Mouse (Mus musculus): ENCODE results near the gene Plxna2.
A peak's percentile ranks its signal among the peaks of the same experiment; 100 is the strongest.

Gene Plxna2

DNA sequence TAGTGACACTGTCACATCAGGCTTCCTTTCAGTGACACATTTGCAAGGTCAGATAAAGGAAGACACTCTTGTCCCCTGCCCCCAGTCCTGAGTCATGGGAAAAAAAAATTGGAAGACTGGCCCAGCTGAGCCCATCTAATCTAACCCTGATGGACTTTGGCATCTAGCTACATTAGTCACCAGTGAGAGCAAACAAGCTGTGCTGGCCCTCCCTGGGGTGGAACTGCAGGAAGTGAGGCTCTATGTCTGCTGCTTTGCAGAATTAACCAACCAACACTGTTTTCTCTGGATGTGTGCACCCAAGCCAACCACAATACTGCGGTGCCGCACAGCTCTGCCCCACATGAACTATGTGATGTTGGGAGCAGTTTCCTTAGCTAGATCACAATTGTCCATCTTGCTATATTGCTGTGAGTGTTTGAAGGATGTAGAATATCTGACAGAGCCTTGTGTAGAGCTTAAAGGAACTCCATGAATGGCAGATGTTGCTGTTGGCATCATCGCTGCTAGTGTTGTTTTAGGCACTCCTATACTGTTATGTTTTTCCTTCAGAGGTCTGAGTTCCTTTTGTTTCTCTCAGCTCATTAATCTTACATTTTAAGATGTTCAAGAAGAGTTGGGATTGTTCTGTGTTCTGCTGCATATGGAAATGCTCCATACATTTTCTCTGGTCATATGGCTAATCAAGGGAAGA, 42.6 kb downstream of the Plxna2 start:
- peak; percentile 80 to 88 for DNase-seq (ENCODE audit: inconsistent age in 2 of 2, low spot score in 1 of 2)

DNA sequence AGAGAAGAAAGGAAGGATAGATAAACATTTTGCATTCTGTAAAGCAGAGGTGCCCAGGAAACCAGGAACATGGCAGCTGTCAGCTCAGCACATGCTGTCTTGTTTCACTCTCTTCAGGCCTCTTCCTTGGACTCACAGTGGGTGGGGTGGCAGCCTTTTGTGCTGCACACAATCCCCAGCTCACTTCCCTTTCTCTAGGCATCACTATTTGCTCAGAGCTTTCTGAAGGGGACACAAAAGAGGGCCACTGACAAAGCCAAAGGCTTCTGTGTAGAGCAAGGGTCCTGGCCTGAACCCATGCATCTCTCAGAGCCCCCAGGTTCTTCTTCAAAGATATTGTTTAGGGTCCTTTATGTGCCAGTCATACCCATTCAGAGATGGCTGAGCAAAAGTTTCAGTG, 45.0 kb downstream of the Plxna2 start:
- DNase-seq (ENCODE audit: inconsistent age in 2 of 2, low spot score in 1 of 2) = no peak

DNA sequence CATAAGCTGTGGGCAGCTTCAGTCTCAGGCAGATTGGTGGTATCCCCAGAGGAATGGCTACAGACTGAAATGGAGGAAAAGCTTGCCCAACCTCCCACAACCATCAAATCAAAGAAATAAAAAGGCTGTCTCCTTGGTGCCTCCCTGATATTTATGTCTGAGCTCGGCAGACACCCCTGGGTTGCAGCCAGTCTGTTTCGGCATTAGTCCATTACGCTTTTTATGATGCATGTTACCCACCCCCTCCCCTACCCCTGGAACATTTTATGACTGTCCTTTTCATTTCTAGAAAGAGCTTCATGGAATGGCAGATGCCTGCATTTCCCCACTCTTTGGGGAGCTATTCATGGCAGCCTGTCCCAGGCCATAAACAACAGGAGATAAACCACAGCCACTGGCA, 47.7 kb downstream of the Plxna2 start:
- no peak for DNase-seq (ENCODE audit: inconsistent age in 2 of 2, low spot score in 1 of 2)

DNA sequence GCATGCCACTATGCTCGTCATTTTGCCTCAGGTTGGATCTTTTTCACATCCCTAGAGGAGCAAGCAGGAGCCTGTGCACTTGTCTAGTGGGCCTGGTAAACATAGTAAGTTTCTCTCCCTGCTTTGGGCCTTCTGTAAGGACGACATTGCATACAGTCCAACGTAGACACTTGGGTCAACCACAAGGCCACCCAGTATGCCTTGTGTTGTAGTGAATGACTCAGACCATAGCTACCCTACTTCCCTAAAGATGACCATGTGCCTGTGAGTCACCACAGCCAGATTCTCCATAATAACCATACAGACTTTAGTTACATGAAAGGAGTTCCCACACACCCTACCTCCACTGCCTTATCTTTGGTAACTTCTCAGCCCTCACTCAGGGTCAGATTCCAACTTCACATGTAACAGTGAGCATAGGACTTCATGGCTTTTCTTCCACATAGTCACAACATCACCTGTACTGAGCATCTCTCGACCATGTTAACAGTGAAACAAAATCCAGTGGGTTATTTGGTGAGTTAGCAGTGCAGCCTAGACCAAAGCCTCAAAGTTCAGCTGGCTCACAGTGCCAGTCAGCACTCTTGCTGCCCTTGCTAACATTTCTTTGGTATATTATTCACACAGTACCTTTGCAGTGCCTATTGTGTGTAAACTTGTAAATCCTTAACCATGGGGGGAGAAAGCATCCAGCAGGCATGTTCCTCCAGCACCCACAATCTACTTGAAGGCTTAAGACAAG, 53.9 kb downstream of the Plxna2 start:
- DNase-seq (ENCODE audit: inconsistent age in 2 of 2, low spot score in 1 of 2) = no peak

DNA sequence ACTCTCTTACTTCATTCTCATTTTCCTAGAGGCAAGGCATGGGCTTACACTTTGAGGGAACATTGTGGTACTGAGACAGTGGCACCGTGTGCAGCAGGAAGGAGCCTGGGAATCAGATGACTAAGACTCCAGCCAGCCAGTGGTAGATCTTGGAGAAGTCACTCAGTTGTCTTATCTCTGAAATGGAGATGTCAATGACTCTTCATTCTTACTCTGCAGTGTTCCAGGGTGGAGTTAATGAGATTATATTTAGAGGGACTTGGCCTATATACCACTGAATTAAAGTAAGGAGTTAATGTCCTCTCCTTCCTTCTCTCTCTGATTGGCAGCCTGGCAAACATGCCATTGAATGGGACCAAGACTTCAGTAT, 54.5 kb downstream of the Plxna2 start:
- DNase-seq (ENCODE audit: inconsistent age in 2 of 2, low spot score in 1 of 2) = no peak

DNA sequence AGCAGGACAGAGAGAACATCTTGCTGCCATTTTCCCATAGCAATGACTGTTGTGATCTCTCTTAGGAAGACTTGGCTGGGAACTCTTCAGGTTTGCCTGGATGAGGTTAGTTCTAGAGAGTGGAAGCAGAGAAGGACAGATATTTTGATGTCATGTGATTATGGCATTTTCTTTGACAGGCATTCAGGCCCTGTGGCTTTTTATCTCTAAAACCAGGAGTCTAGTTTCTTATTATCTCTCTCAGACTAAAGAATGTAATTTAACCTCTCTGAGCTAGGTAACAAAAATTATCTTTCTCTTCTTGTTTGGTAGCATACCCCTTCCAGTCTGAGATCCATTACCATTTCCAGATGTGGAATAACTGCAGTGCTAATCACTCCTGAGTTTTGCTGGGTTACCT, 55.2 kb downstream of the Plxna2 start:
- DNase-seq (ENCODE audit: inconsistent age in 2 of 2, low spot score in 1 of 2) = no peak

DNA sequence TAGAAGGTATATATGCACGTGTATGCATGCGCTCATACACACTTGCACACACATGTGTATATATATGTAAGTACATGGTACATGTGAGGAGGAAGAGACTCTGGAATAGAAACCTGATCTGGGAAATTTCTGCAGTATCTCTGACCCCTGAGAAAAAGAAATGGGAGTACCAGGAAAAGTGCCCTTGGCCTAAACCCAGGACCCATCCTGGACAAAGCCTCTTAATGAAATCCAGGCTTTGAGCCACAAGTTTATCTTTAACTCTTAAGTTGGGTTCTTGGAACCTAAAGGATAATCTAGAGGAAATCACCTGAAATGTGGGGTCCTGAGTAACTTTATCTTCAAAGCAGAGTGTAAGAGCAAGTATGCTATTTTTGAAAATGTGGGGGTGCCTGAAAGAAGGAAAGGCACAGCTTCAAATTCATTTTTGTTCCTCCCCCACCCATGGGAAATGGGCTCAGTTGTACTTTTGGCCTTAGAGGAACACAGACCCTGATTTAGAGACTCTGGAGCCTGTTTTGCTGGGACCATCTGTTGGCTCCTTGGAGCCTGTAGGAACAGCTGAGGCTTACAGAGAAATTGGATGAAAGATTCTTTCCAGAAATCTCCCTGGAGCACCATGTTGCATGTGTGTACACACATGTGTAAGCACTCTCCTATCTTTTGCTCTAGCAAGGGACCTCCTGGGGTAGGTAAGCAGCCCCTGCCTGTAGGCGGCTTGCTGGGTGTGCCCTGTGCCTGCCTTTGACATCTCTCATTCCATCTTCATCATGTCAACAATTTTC, 57.3 kb downstream of the Plxna2 start:
- no peak for DNase-seq (ENCODE audit: inconsistent age in 2 of 2, low spot score in 1 of 2)

DNA sequence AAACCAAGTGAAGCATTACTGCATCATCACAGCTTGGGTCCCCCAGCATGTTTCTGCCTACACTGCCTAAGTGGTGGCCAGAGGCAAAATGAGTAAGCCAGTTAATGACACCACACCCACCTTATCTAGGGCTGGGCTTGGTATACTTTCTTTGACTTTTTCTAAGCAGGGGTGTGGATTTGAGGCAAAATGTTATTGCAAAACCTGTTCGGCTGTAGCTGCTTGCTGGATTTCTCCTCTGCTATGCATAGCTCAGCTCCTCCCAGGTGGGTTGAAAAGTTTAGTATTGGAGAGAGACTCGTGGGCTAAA, 57.8 kb downstream of the Plxna2 start:
- DNase-seq (ENCODE audit: inconsistent age in 2 of 2, low spot score in 1 of 2) = no peak

DNA sequence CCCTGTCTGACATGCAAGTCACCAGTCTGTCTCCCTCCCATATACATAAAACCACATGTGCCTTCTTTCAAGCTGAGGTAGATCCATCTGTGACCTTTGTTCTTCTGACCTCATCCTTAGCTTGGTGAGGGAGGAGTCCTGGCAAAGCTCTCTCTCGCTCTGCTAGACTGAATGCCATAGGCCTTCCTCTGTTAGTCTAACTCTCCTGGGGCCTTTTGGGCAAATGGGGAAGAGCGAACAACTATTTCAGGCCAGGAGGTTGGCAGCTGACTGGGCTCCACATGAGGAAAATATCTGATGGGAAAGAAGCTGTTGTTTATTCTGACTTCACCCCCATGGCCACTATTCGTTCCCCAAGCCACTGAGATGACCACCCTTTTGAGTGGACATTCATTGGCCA, 59.9 kb downstream of the Plxna2 start:
- DNase-seq (ENCODE audit: inconsistent age in 2 of 2, low spot score in 1 of 2) = peak in 1 of 2 experiments; percentile 54

DNA sequence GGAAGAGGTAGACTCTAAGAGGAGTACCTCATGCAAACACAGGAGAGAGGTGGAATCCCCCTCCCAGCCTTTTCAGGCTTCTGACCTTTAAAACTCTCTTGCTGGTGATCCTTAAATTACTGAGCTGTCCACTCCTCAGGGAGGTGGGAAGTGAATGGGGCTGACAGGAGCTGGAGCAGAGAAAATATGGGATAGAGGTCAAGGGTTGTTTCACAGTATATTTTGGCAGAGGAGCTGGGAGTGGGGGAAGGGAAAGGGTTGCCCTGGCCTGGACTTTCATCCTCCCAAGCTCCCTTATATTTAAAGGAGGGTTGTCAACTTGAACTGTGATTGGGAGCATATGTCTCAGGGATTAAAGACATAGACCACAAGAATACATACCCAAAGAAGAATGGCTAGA, 61.1 kb downstream of the Plxna2 start:
- peak in 1 of 2 experiments; percentile 37 for DNase-seq (ENCODE audit: inconsistent age in 2 of 2, low spot score in 1 of 2)

DNA sequence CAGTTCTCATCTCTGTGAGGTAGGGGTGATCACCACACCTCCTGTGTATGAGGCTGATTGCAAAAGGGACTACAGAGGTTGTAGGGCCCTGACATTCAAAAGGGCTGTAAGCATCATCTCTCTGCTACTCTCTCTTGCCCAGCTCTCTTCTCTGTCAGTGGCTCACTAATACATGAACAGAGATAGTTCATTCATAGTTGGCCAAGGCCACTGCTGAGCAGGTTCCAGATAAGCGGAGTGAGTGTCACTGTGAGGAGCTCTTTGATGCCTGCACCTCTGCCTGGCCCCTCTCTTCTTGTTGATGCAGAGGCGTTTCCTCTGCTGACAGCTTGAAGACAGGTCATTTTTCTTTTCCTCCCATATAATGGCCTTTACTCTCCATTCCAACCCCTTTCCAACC, 62.1 kb downstream of the Plxna2 start:
- peak; percentile 36 to 70 for DNase-seq (ENCODE audit: inconsistent age in 2 of 2, low spot score in 1 of 2)

DNA sequence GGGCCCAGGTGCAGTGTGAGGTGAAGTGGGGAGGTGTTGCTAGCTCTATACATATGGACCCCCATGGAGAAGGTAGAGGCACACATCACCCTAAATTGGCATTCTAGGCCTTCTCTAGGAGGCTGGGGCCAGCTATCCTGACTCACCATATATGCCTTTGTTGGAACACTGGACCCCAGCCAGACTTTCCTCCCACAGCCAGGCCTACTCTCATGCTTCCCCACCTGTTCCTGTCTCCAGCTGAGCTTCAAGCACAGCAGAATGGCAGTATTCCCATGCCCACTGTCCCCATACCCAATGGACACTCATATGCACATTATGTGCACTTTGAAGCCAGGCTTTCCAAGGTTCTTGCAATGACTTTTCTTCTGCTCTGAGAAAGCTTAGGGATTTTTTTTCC, 64.0 kb downstream of the Plxna2 start:
- DNase-seq (ENCODE audit: inconsistent age in 2 of 2, low spot score in 1 of 2) = no peak

DNA sequence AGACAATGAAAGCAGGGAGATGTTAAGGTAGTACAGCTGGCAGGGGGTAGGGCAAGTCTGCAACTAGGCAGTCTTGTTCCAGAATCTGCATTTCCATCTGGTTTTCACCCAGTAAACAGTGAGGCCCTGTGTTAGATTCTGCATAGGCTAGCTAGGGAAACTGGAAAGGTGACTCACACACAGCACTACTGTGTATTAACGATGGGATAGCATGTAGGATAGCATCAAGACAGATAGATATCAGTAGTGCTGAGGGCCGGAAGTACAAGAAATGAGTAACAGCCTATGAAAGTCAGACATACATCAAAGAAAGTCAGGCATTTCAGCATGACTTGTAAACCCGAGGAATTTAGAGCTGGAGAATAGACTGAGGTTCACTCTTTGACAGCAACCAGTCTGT, 65.1 kb downstream of the Plxna2 start:
- no peak for DNase-seq (ENCODE audit: inconsistent age in 2 of 2, low spot score in 1 of 2)

DNA sequence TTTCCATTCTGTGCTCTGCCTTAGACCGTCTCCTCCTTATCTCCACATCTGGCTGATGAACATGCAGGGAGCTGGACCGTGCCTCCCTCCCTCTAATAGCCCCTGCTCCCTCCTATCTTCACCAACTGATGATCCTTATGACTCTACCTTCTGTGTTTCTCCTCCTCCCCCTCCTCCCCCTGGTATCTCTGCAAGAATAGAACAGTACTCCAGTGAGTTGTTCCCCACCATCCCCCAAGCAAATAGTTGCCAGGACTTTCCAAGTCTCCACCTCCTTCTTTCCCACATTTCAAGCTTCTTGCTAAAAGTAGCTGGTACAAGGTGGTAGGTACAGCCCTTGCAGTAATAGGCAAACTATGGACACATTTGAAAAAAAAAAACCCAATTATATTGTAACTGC, 67.9 kb downstream of the Plxna2 start:
- DNase-seq (ENCODE audit: inconsistent age in 2 of 2, low spot score in 1 of 2) = no peak

DNA sequence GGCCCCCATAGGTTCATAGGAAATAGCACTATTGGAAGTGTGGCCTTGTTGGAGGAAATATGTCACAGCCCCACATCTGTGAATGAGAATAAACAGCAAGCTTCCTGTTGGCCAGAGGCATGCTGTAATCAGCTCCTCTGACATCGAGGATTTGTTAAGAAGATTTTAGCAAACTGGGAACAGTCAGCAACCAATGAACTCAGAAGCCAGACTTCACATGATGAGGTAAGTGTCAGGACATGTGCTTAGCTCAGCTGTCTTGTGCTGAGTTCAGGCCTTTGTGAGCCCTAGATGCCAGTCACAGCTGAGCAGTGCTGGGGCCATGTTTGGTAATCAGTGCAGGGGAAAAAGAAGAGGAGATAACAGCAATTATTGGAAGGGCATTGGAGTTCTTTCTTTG, 69.7 kb downstream of the Plxna2 start:
- DNase-seq (ENCODE audit: inconsistent age in 2 of 2, low spot score in 1 of 2) = no peak

DNA sequence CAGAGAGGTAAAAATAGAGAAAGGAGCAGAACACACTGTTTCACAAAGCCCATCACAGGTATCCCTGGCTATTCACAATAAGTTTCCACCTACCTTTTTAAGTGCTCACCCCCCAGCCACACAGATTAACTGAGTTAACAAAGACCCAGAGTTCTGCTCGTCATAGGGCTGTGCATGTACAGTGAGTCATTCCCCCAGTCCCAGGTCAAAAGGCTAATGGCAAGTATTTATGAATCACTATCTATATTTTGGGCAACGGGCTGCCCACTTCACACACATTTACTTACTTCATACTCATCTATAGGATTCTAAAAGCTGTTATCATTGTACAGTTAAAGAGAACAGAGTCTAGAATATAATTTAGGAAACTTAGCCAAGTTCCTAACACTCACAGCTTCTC, 70.1 kb downstream of the Plxna2 start:
- peak in 1 of 2 experiments; percentile 31 for DNase-seq (ENCODE audit: inconsistent age in 2 of 2, low spot score in 1 of 2)

DNA sequence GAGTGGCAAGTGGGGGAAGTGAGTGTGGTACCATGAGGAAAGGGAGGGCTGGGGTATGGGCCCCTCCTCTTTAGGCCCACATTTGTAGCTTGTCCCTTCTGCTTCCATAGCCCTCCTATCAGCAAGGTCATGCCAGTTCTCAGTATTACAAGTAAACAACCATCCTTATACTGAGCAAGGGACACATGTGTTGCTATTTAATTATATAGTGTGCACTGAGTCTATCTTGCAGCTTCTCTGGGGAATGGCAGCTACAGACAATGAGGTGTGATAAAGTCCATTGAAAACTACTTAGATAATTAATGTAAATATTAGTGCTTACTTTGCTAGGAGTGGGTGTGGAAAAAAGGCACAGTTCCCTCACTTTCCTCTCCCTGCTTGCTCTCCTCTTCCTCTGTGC, 75.0 kb downstream of the Plxna2 start:
- no peak for DNase-seq (ENCODE audit: inconsistent age in 2 of 2, low spot score in 1 of 2)

DNA sequence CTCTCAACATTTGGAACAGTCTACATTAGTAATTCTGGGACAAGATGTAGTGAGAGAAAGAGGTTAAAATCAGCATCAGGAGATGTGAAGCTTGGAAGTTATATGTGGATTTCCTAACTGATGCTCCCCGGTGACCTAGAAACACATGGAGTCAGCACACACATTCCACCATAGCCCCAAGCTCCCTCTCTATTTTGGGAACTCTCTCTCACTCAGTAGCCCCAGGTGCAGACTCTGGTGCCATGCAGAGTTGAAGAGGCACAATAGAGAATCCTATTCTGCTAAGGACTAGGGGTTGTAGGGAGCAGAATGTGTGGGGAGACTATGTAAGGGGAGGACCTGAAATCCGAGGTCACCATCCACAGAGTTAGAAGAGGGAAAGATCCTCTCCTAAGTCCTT, 75.5 kb downstream of the Plxna2 start:
- no peak for DNase-seq (ENCODE audit: inconsistent age in 2 of 2, low spot score in 1 of 2)

DNA sequence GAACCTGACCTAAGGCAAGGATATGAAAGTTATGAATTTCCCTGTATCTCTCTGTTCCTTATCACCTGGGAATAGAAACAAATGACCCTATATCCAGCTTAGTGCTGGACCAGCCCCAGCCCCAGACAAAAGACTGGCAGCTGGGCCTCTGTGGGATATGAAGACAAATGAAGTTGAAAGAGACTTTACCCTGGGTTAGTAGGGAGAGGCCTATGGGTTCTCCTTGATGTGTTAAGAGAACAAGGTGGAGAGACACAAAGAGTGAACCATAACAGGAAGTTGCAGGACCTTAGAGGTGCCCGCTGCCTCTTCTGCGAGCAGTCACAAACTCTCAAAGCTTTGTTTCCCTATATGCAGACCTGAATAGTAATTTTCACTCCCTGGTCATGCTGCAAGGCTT, 76.8 kb downstream of the Plxna2 start:
- no peak for DNase-seq (ENCODE audit: inconsistent age in 2 of 2, low spot score in 1 of 2)

DNA sequence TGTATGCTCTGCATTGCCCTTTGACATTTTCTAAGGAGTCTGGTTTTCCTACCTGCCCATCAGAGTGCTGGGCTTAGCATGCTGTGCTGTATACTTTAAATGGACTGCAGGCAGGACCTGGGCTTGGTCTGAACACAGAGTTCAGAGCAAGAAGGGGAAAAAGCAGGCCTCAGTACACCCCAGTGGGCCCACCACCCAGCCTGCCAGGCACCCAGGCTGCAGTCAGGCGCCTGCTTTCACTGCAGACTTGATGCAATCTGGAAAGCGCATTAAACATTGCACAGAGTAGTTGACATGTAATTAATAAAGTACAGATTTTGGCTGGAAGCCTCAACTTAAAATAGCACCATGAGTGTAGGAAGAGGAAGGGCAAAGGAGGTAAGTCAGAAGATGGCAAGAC, 79.4 kb downstream of the Plxna2 start:
- DNase-seq (ENCODE audit: inconsistent age in 2 of 2, low spot score in 1 of 2) = peak in 1 of 2 experiments; percentile 28

DNA sequence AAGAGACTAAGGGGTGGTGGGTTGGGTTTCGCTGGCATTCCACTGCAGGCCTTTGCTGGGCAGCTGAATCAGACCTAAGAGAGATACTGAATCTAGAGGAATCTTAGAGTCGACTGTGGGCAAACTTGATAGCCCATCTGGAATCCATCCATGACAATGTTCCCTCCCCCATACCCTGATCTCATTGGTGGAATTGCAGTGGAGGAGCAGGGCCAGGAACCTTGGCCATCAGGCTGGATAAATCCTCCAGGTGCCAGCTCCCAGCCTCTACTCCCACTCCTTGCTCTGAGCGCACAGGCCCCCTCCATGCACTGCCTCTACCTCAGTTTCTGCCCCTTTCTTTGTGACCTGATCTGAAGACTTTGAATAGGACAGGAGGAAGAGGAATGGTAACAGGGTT, 81.3 kb downstream of the Plxna2 start:
- no peak for DNase-seq (ENCODE audit: inconsistent age in 2 of 2, low spot score in 1 of 2)

DNA sequence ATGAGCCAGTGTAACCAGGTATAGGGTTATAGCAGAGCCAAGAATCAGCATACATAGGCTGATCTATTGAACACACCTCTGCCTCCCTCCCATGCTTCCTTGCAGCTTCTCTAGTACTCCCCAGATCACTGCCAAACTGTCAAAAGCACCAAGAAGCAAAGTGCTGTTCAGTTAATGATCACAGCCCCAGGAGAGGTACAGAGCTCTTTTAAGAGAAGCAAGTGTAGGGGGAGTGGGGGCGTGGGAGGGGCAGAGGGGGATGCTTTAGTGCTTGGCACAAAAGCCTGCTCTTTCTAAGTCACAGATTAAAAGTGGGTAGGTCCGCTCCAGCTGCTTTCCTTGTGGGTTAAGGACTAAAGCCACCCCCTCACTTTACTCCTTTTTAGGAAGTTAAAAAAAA, 85.2 kb downstream of the Plxna2 start:
- no peak for DNase-seq (ENCODE audit: inconsistent age in 2 of 2, low spot score in 1 of 2)
